ENCODE assay signal across 11 mouse cellular contexts in genomic region chr2:32791297-32791696, GRCm38 (mm10). TPM values are rescaled to one million over a fixed set of nuclear protein-coding genes. Genes with fewer than 3 reads are reported as not detected.
DNase-seq lines count a peak whose midpoint lies in the region; TF ChIP-seq lines count a peak whose summit lies in the region.
"Had no signal": no experiment of that assay in that cellular context is flagged by ENCODE, and none has a peak within 500 bp of the region (broad histone marks: within the 10 kb centered on the region; RNA-seq: fewer than 3 reads in every experiment).

No protein-coding gene starts in this region.

- no peak for TF ChIP-seq POLR2A in myocyte (IDR thresholded peaks at IDR 0.05; ENCODE audit: insufficient read length, low read depth)

- H3K27me3 ChIP-seq in myocyte (ENCODE audit: control insufficient read depth, insufficient read depth, insufficient read length), result no peaks in the 10 kb centered on the region

- H3K4me3 ChIP-seq in myocyte, result no peak overlapping the region
- H3K4me3 ChIP-seq: megakaryocyte, embryonic 14.5 days had no signal

- peaks cover 7% of the 10 kb centered on the region for H3K36me3 ChIP-seq in myocyte (ENCODE audit: control insufficient read depth, insufficient read depth)

- H3ac ChIP-seq in myocyte (ENCODE audit: control insufficient read depth, insufficient read length), result no peak overlapping the region

- intact Hi-C loops in heart, postnatal 14 days (cut with DNase I), result no loop called here

- no peak overlapping the region for H3K4me2 ChIP-seq in myocyte (ENCODE audit: low read depth)

- peak; percentile 29 for DNase-seq in ovary, postnatal 36 days (ENCODE audit: low spot score)
- DNase-seq in ovary, postnatal 10 days (ENCODE audit: low spot score), result no peak
- DNase-seq in gastrocnemius, postnatal 10 days, result peak; percentile 48
- DNase-seq in heart, postnatal 14 days, result peak; percentile 66 to 69
- no peak for DNase-seq in right cerebral cortex, adult 2 months (ENCODE audit: low spot score in 2 of 2)
- DNase-seq in cerebellum, postnatal 4 days (ENCODE audit: low spot score in 2 of 2), result no peak
- DNase-seq: thymus, postnatal 25 days had no signal

- H3K79me2 ChIP-seq in myocyte (ENCODE audit: control insufficient read depth, insufficient read depth), result no peaks in the 10 kb centered on the region

TF ChIP-seq in myocyte, 11 proteins besides CTCF, POLR2A, EP300 and RAD21:
- TF ChIP-seq POLR2AphosphoS2 (IDR thresholded peaks at IDR 0.05; ENCODE audit: insufficient read length, low read depth) (no peak), CEBPB (IDR thresholded peaks at IDR 0.05; ENCODE audit: insufficient read depth, poor library complexity, severe bottlenecking) (peak; percentile 22; the same call in 1 of the 2 replicates), SRF (IDR thresholded peaks at IDR 0.05; ENCODE audit: control insufficient read depth, insufficient read length, low read depth) (no peak), TCF3 (IDR thresholded peaks at IDR 0.05; ENCODE audit: insufficient read length, low read depth) (no peak)

RNA-seq across cellular contexts. Expression of gene Cfap157, which starts 7.1 kb away (rescaled TPM):
- total RNA-seq in gastrocnemius, postnatal 10 days (2021), result not detected
- total RNA-seq in heart, postnatal 14 days (2021), result under 1 TPM; 0.17 to 0.24 TPM
- polyA plus RNA-seq in myocyte (2012; fragmentation: generic; extraction: Trizol), result 0.30 TPM
- total RNA-seq: common myeloid progenitor, adult 5-6 weeks had no signal
- polyA plus RNA-seq: G1E had no signal

RNA-seq across cellular contexts. Expression of gene Ptrh1, which starts 15.7 kb away (rescaled TPM):
- 1 to 10 TPM; 2.3 to 2.7 TPM for total RNA-seq in gastrocnemius, postnatal 10 days (2021)
- total RNA-seq in heart, postnatal 14 days (2021), result 1 to 10 TPM; 2.9 to 3.7 TPM
- polyA plus RNA-seq in myocyte (2012; fragmentation: generic; extraction: Trizol), result 74.1 TPM

RNA-seq across cellular contexts. Expression of gene Ttc16, which starts 15.9 kb away (rescaled TPM):
- under 1 TPM in 1 of 2 experiments, not detected in 1; 0.11 TPM for total RNA-seq in gastrocnemius, postnatal 10 days (2021)
- total RNA-seq in heart, postnatal 14 days (2021), result under 1 TPM; 0.07 to 0.24 TPM
- polyA plus RNA-seq in myocyte (2012; fragmentation: generic; extraction: Trizol), result 0.16 TPM
- total RNA-seq: common myeloid progenitor, adult 5-6 weeks had no signal

RNA-seq across cellular contexts. Expression of gene Tor2a, which starts 34.3 kb away (rescaled TPM):
- 10 to 100 TPM; 12.7 to 13.7 TPM for total RNA-seq in gastrocnemius, postnatal 10 days (2021)
- total RNA-seq in heart, postnatal 14 days (2021), result 10 to 100 TPM; 10.7 to 12.1 TPM
- polyA plus RNA-seq in myocyte (2012; fragmentation: generic; extraction: Trizol), result 37.3 TPM

RNA-seq across cellular contexts. Expression of gene 6330409D20Rik, which starts 50.5 kb away (rescaled TPM):
- not detected for total RNA-seq in gastrocnemius, postnatal 10 days (2021)
- total RNA-seq in heart, postnatal 14 days (2021), result not detected
- polyA plus RNA-seq in myocyte (2012; fragmentation: generic; extraction: Trizol), result not detected
- total RNA-seq: common myeloid progenitor, adult 5-6 weeks; G1E had no signal
- polyA plus RNA-seq: G1E had no signal

Comparison
In these comparisons a context has a peak if more than half of its experiments do, and no peak if none do; other contexts are left out.
1. DNase-seq: peak in ovary, postnatal 36 days (single experiment), gastrocnemius, postnatal 10 days (single experiment) and heart, postnatal 14 days (2 of 2); none in ovary, postnatal 10 days (single experiment), right cerebral cortex, adult 2 months (0 of 2) and cerebellum, postnatal 4 days (0 of 2).